In the genomic region with DNA sequence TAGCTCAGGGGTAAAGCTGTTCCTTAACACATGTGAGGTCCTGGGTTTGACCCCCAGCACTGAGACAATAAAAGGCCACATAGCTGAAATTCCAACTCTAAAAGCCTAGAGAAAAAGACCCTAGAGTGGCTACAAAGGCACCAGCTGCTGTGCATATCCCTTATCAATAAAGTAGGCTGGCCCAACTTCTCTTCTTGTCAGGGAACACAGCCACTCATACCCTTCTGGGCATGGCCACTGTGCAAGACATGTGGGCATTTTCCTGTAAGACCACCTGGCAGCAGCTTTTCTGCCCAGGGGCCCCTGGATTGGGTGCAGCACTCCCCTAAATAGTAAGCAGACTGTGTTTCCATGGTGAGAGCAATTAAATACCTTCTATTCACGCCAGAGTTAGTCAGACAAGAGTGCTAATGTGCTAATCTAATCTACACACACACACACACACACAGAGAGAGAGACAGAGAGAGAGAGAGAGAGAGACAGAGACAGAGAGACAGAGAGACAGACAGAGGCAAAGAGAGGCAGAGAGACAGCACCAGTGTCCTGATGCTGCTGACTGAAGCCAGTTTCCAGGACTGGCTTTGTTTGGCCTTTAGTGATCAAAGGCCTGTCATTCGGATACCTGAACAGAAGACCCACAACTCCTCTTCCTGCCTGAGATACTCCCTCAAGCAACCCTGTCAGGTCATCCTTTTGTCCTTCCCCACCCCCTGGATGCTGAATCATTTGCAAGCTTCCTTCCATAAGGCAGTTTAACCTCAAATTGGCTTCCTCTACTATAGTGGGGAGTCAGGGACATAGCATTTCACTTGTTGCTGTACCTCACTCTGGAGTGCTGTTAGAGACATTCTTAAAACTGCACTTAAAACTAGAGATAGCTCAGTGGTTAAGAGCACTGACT, we compare ENCODE assay signal across 8 mouse cellular contexts. TPM values are rescaled to one million over a fixed set of nuclear protein-coding genes. Genes with fewer than 3 reads are reported as not detected.
A peak's percentile ranks its signal among the peaks of the same experiment; 100 is the strongest.
DNase-seq lines count a peak whose midpoint lies in the region; ATAC-seq lines count a peak whose summit lies in the region.

No protein-coding gene starts in this region.

- ATAC-seq in lung, embryonic 15.5 days (ENCODE audit: borderline replicate concordance, extremely low read depth, low FRiP score, low TSS enrichment): no peak
- ATAC-seq in liver, embryonic 11.5 days (replicated peaks; ENCODE audit: low FRiP score): peak; percentile 93
- ATAC-seq in stomach, embryonic 16.5 days (ENCODE audit: insufficient read depth, low FRiP score): peak; percentile 23; the same call in 1 of the 2 replicates

- H3K9me3 ChIP-seq in lung, embryonic 15.5 days: no peaks in the 10 kb centered on the region
- no peaks in the 10 kb centered on the region for H3K9me3 ChIP-seq in erythroblast, embryonic 14.5 days (ENCODE audit: control insufficient read depth, low read length)
- no peaks in the 10 kb centered on the region for H3K9me3 ChIP-seq in liver, embryonic 11.5 days (ENCODE audit: control insufficient read depth, low read length)
- no peaks in the 10 kb centered on the region for H3K9me3 ChIP-seq in stomach, embryonic 16.5 days (replicated peaks; ENCODE audit: control insufficient read depth, low read length)

- H3K4me2 ChIP-seq in lung, embryonic 15.5 days: peak overlapping the region; percentile 13
- H3K4me2 ChIP-seq in liver, embryonic 11.5 days: peak overlapping the region; percentile 57
- peak overlapping the region; percentile 22; the same call in 1 of the 2 replicates for H3K4me2 ChIP-seq in stomach, embryonic 16.5 days (ENCODE audit: low read depth, low read length)

- H3K4me3 ChIP-seq in lung, embryonic 15.5 days: no peak overlapping the region
- peak overlapping the region; percentile 37 for H3K4me3 ChIP-seq in erythroblast, embryonic 14.5 days (replicated peaks)
- H3K4me3 ChIP-seq in liver, embryonic 11.5 days (ENCODE audit: low read depth, low read length): 0 out of 2 replicates have a peak overlapping the region, but pooled peaks have one; percentile 7
- H3K4me3 ChIP-seq in stomach, embryonic 16.5 days (replicated peaks; ENCODE audit: low read length): no peak overlapping the region

- H3K27me3 ChIP-seq in lung, embryonic 15.5 days: no peaks in the 10 kb centered on the region
- H3K27me3 ChIP-seq in erythroblast, embryonic 14.5 days (ENCODE audit: control insufficient read depth): no peaks in the 10 kb centered on the region
- no peaks in the 10 kb centered on the region for H3K27me3 ChIP-seq in liver, embryonic 11.5 days (replicated peaks; ENCODE audit: control insufficient read depth, insufficient read depth, low read length)
- H3K27me3 ChIP-seq in stomach, embryonic 16.5 days (ENCODE audit: control insufficient read depth, insufficient read depth, low read length): no peaks in the 10 kb centered on the region

- H3K36me3 ChIP-seq in lung, embryonic 15.5 days: no peaks in the 10 kb centered on the region
- H3K36me3 ChIP-seq in erythroblast, embryonic 14.5 days (ENCODE audit: control insufficient read depth): peaks cover 86% of the 10 kb centered on the region
- peaks cover 6% of the 10 kb centered on the region; the same call in 1 of the 2 replicates for H3K36me3 ChIP-seq in liver, embryonic 11.5 days (ENCODE audit: control insufficient read depth, insufficient read depth, low read length)
- H3K36me3 ChIP-seq in stomach, embryonic 16.5 days (ENCODE audit: control insufficient read depth, insufficient read depth, low read length): no peaks in the 10 kb centered on the region

- peak overlapping the region; percentile 89 for H3K27ac ChIP-seq in lung, embryonic 15.5 days
- peak overlapping the region; percentile 77 for H3K27ac ChIP-seq in liver, embryonic 11.5 days (ENCODE audit: low read depth, low read length)
- H3K27ac ChIP-seq in stomach, embryonic 16.5 days (ENCODE audit: low read length): peak overlapping the region; percentile 93

- no peak overlapping the region for H3K9ac ChIP-seq in lung, embryonic 15.5 days
- peak overlapping the region; percentile 54 for H3K9ac ChIP-seq in liver, embryonic 11.5 days (ENCODE audit: low read depth, low read length)
- peak overlapping the region; percentile 54 for H3K9ac ChIP-seq in stomach, embryonic 16.5 days (ENCODE audit: low read length)

- WGBS in lung, embryonic 15.5 days: 27% methylated on average over 2 of the region's 2 CpGs
- WGBS in liver, embryonic 11.5 days: 12% methylated on average over 2 of the region's 2 CpGs
- 11% methylated on average over 2 of the region's 2 CpGs for WGBS in stomach, embryonic 16.5 days

- DNase-seq in lung, postnatal 36 days: no peak
- DNase-seq in liver, embryonic 11.5 days (ENCODE audit: low spot score): no peak
- DNase-seq in layer of hippocampus, postnatal 10 days (ENCODE audit: low spot score in 2 of 2): no peak
- DNase-seq in adrenal gland, postnatal 14 days: no peak
- DNase-seq in right cerebral cortex, postnatal 14 days: no peak

- H3K4me1 ChIP-seq in lung, embryonic 15.5 days: peaks cover 96% of the 10 kb centered on the region
- H3K4me1 ChIP-seq in erythroblast, embryonic 14.5 days (ENCODE audit: control insufficient read depth): peaks cover 93% of the 10 kb centered on the region
- peaks cover 78% of the 10 kb centered on the region for H3K4me1 ChIP-seq in liver, embryonic 11.5 days (replicated peaks; ENCODE audit: control insufficient read depth, insufficient read depth, low read length)
- peaks cover 80% of the 10 kb centered on the region for H3K4me1 ChIP-seq in stomach, embryonic 16.5 days (ENCODE audit: control insufficient read depth, insufficient read depth, low read length)

RNA-seq across cellular contexts. Expression of gene Actn4, which starts 8.4 kb away (rescaled TPM):
- 287 and 302 TPM in 2 replicates for polyA plus RNA-seq in lung, embryonic 15.5 days (2015; fragmentation: Nextera tagmentation; extraction: Ambion mirVana)
- 86.9 and 109 TPM in 2 replicates for polyA plus RNA-seq in erythroblast, embryonic 14.5 days (2012)
- 191 and 209 TPM in 2 replicates for polyA plus RNA-seq in liver, embryonic 11.5 days (2014; fragmentation: Nextera tagmentation; extraction: Ambion mirVana)
- polyA plus RNA-seq in stomach, embryonic 16.5 days (2015; fragmentation: Nextera tagmentation; extraction: Ambion mirVana): 413 and 449 TPM in 2 replicates
- 100 to 1,000 TPM; 128 to 129 TPM for total RNA-seq in layer of hippocampus, postnatal 10 days (2021)
- 271 and 282 TPM in 2 replicates for total RNA-seq in adrenal gland, postnatal 14 days (2021)

RNA-seq across cellular contexts. Expression of gene Eif3k, which starts 27.9 kb away (rescaled TPM):
- 360 and 364 TPM in 2 replicates for polyA plus RNA-seq in lung, embryonic 15.5 days (2015; fragmentation: Nextera tagmentation; extraction: Ambion mirVana)
- polyA plus RNA-seq in erythroblast, embryonic 14.5 days (2012): 17.8 and 48.0 TPM in 2 replicates
- 421 and 425 TPM in 2 replicates for polyA plus RNA-seq in liver, embryonic 11.5 days (2014; fragmentation: Nextera tagmentation; extraction: Ambion mirVana)
- 339 and 345 TPM in 2 replicates for polyA plus RNA-seq in stomach, embryonic 16.5 days (2015; fragmentation: Nextera tagmentation; extraction: Ambion mirVana)
- 100 to 1,000 TPM; 177 to 178 TPM for total RNA-seq in layer of hippocampus, postnatal 10 days (2021)
- 233 and 240 TPM in 2 replicates for total RNA-seq in adrenal gland, postnatal 14 days (2021)

RNA-seq across cellular contexts. Expression of gene Map4k1, which starts 28.1 kb away (rescaled TPM):
- polyA plus RNA-seq in lung, embryonic 15.5 days (2015; fragmentation: Nextera tagmentation; extraction: Ambion mirVana): 7.4 and 9.8 TPM in 2 replicates
- 8.4 and 11.7 TPM in 2 replicates for polyA plus RNA-seq in erythroblast, embryonic 14.5 days (2012)
- 50.7 and 53.2 TPM in 2 replicates for polyA plus RNA-seq in liver, embryonic 11.5 days (2014; fragmentation: Nextera tagmentation; extraction: Ambion mirVana)
- polyA plus RNA-seq in stomach, embryonic 16.5 days (2015; fragmentation: Nextera tagmentation; extraction: Ambion mirVana): 7.9 and 8.4 TPM in 2 replicates
- 1 to 10 TPM; 4.6 to 5.8 TPM for total RNA-seq in layer of hippocampus, postnatal 10 days (2021)
- total RNA-seq in adrenal gland, postnatal 14 days (2021): 1.8 and 7.9 TPM in 2 replicates

Comparison
In these comparisons a context has a peak if more than half of its experiments do, and no peak if none do; other contexts are left out.
1. H3K4me3 ChIP-seq: peak in erythroblast, embryonic 14.5 days (single experiment) and liver, embryonic 11.5 days (single experiment); none in lung, embryonic 15.5 days (single experiment) and stomach, embryonic 16.5 days (single experiment).
2. Peak in every context shown above with its lines, with median percentiles within 50 percentile points of each other: H3K27ac ChIP-seq and H3K4me2 ChIP-seq.